Mouse (Mus musculus) CH12.LX (cell line): ENCODE measurements around the gene Zfyve27. TPM values are rescaled to one million over a fixed set of nuclear protein-coding genes. Genes with fewer than 3 reads are reported as not detected.

ENCODE experiments used
- DNase-seq: peaks from one replicate; pipeline ENCODE4 v3.0.0-alpha.2; 2013; ENCODE audit errors: extremely low read depth
- H3K27ac ChIP-seq: 2 replicates; pipeline ENCODE4 v1.5.1; 2012; ENCODE audit warnings: low read depth, mild to moderate bottlenecking, control low read depth, moderate library complexity; ENCODE audit not compliant: insufficient read depth
- H3K27me3 ChIP-seq: replicated peaks from 2 replicates; pipeline ENCODE3; 2012; ENCODE audit warnings: inconsistent platforms
- H3K36me3 ChIP-seq, 2 experiments: replicated peaks in 1 of 2; 2 replicates each; pipeline versions ENCODE3 to v1.6.1; 2012; ENCODE audit warnings: inconsistent platforms in 1 of 2, low read length in 1 of 2, mild to moderate bottlenecking in 1 of 2, mixed read lengths in 1 of 2, moderate library complexity in 1 of 2; ENCODE audit not compliant: control insufficient read depth in 1 of 2, insufficient read depth in 1 of 2
- H3K4me1 ChIP-seq, 2 experiments: 2 replicates each; pipeline ENCODE4 v1.6.1; 2012; ENCODE audit warnings: inconsistent platforms in 1 of 2, moderate library complexity in 1 of 2; ENCODE audit not compliant: insufficient read depth in 2 of 2, control insufficient read depth in 1 of 2
- H3K4me2 ChIP-seq: 2 replicates; pipeline ENCODE4 v1.6.1; 2012; ENCODE audit warnings: low read depth, mild to moderate bottlenecking, control low read depth; ENCODE audit not compliant: poor library complexity, insufficient read depth, severe bottlenecking
- H3K4me3 ChIP-seq, 3 experiments: fragments of 150-350 bp in 1 of 3; sonication (generic) in 1 of 3; replicated peaks in 1 of 3; 2 replicates each; pipeline versions ENCODE3 to v1.5.1; 2011 to 2012; ENCODE audit warnings: low read depth in 2 of 3, low read length in 2 of 3, mild to moderate bottlenecking in 2 of 3, moderate library complexity in 2 of 3, control low read depth in 1 of 3, improper control_type of control experiment in 1 of 3, inconsistent platforms in 1 of 3, mixed read lengths in 1 of 3; ENCODE audit not compliant: poor library complexity in 1 of 3
- H3K79me2 ChIP-seq: replicated peaks from 2 replicates; pipeline ENCODE4 v1.6.1; 2012; ENCODE audit warnings: mild to moderate bottlenecking, moderate library complexity; ENCODE audit not compliant: control insufficient read depth, poor library complexity, insufficient read depth, severe bottlenecking; ENCODE audit errors: extremely low read depth
- H3K9ac ChIP-seq: 2 replicates; pipeline ENCODE4 v1.6.1; 2012; ENCODE audit warnings: low read depth, mild to moderate bottlenecking, control low read depth, moderate library complexity; ENCODE audit not compliant: insufficient read depth
- H3K9me3 ChIP-seq: replicated peaks from 2 replicates; pipeline ENCODE3; 2012; ENCODE audit warnings: low read length, inconsistent platforms, mixed read lengths
- CHD1 ChIP-seq: IDR thresholded peaks from 2 replicates; pipeline ENCODE4 v1.6.1; 2012; ENCODE audit warnings: low read depth, low read length, improper control_type of control experiment, inconsistent platforms
- CHD2 ChIP-seq: IDR thresholded peaks from 2 replicates; pipeline ENCODE4 v1.6.1; 2011; ENCODE audit warnings: low read length, improper control_type of control experiment
- E2F4 ChIP-seq: IDR thresholded peaks from 2 replicates; pipeline ENCODE4 v1.6.1; 2011; ENCODE audit warnings: low read depth, low read length, improper control_type of control experiment; ENCODE audit not compliant: insufficient replicate concordance
- HCFC1 ChIP-seq: IDR thresholded peaks from 2 replicates; pipeline ENCODE4 v1.6.1; 2012; ENCODE audit warnings: low read depth, mild to moderate bottlenecking, inconsistent platforms, low read length, improper control_type of control experiment
- IRF4 ChIP-seq: IDR thresholded peaks from 2 replicates; pipeline ENCODE4 v1.6.1; 2014; ENCODE audit warnings: low read depth, mild to moderate bottlenecking, inconsistent platforms, low read length, improper control_type of control experiment
- KAT2A ChIP-seq: IDR thresholded peaks from 2 replicates; pipeline ENCODE4 v1.6.1; 2012; ENCODE audit warnings: low read length, improper control_type of control experiment, inconsistent platforms; ENCODE audit not compliant: insufficient replicate concordance
- MAFK ChIP-seq: IDR thresholded peaks from 2 replicates; pipeline ENCODE4 v1.6.1; 2011; ENCODE audit warnings: low read length, improper control_type of control experiment; ENCODE audit not compliant: insufficient replicate concordance
- NELFE ChIP-seq: IDR thresholded peaks from 2 replicates; pipeline ENCODE4 v1.6.1; 2011; ENCODE audit warnings: low read depth, low read length, improper control_type of control experiment
- RAD21 ChIP-seq: IDR thresholded peaks from 2 replicates; pipeline ENCODE4 v1.6.1; 2011; ENCODE audit warnings: low read depth, mild to moderate bottlenecking, low read length, improper control_type of control experiment, moderate library complexity
- RCOR1 ChIP-seq: conservative IDR thresholded peaks from 2 replicates; pipeline ENCODE4 v1.6.1; 2012; ENCODE audit warnings: low read depth, mild to moderate bottlenecking, inconsistent platforms, low read length, improper control_type of control experiment
- USF2 ChIP-seq: conservative IDR thresholded peaks from 2 replicates; pipeline ENCODE4 v1.6.1; 2011; ENCODE audit warnings: low read depth, low read length, improper control_type of control experiment
- dilution Hi-C: fragments of 300-500 bp; cut with MboI; formaldehyde crosslinking; loops from 2 replicates; pipeline ENCODE4 v1.14.3; 2020; ENCODE audit warnings: low sequenced_read_pairs; ENCODE audit not compliant: extremely low pct_unique_long_range_greater_than_20kb, extremely low pct_ligation_motif_present
- in situ Hi-C: fragments of 300-500 bp; cut with MboI; formaldehyde crosslinking; loops from 3 replicates; pipeline ENCODE4 v1.14.3; 2019; ENCODE audit warnings: low sequenced_read_pairs, low pct_ligation_motif_present, low pct_unique_long_range_greater_than_20kb, mixed read lengths
- polyA plus RNA-seq: library from polyadenylated mRNA; unstranded; fragments of >175 nt; gene quantifications from 2 replicates; pipeline ENCODE4 v1.2.1, GENCODE M21; 2012; ENCODE audit warnings: low read depth; ENCODE audit not compliant: insufficient read length
- total RNA-seq, 2 experiments: library from RNA; depleted of rRNA; stranded (reverse); fragments of 300-350 nt in 1 of 2; fragments of >200 nt in 1 of 2; gene quantifications; 2 replicates each; pipeline ENCODE4 v1.2.3; 2012 to 2014

The Zfyve27 gene
- total and polyA plus RNA-seq, 3 experiments, result 11.4 to 19.2 (median 16.2) TPM

GRCm38 (mm10) chr19:42240881-42241280 is 77.1 kb downstream of the Zfyve27 start:
- H3K4me1 ChIP-seq, result peaks cover 0 to 25% of the 10 kb centered on the region in 2 experiments; a peak in 2 of 4 replicates
- dilution Hi-C loops, result no loop called here

GRCm38 (mm10) chr19:42243401-42243800 is 79.7 kb downstream of the Zfyve27 start:
- no peak overlapping the region for H3K4me2 ChIP-seq
- no peak overlapping the region for H3K9ac ChIP-seq
- H3K4me1 ChIP-seq, result peaks cover 0 to 13% of the 10 kb centered on the region in 2 experiments; a peak in 2 of 4 replicates
- in situ Hi-C loops, result no loop called here
- no peak for DNase-seq
- H3K27me3 ChIP-seq, result peaks cover 21% of the 10 kb centered on the region
- dilution Hi-C loops, result no loop called here
- no peak for TF ChIP-seq RAD21
- no peak for TF ChIP-seq IRF4
- TF ChIP-seq NELFE, result no peak
- TF ChIP-seq RCOR1, result no peak
- TF ChIP-seq CHD2, result no peak
- no peak for TF ChIP-seq USF2
- no peak for TF ChIP-seq CHD1
- TF ChIP-seq KAT2A, result no peak
- TF ChIP-seq E2F4, result no peak
- TF ChIP-seq, all 38 proteins: peak for 0
- no peak overlapping the region for H3K4me3 ChIP-seq
- H3K36me3 ChIP-seq, result no peaks in the 10 kb centered on the region
- H3K79me2 ChIP-seq, result no peaks in the 10 kb centered on the region
- no peaks in the 10 kb centered on the region for H3K9me3 ChIP-seq
- no peak overlapping the region for H3K27ac ChIP-seq

More at GRCm38 (mm10) chr19:42240881-42241280, 77.1 kb downstream of the Zfyve27 start:
- Histone ChIP-seq H3K36me3 (no peaks in the 10 kb centered on the region), H3K9ac (no peak overlapping the region), H3K9me3 (no peaks in the 10 kb centered on the region), H3K27me3 (peaks cover 9% of the 10 kb centered on the region), H3K4me3 (no peak overlapping the region), H3K4me2 (no peak overlapping the region), H3K27ac (no peak overlapping the region), H3K79me2 (no peaks in the 10 kb centered on the region)
- TF ChIP-seq MAFK (no peak), HCFC1 (no peak)
- no peak for DNase-seq
- in situ Hi-C loops, result no loop called here

Other genes starting within 250 kb of the Zfyve27 start
- 56.6 and 70.0 TPM in 2 replicates for gene Exosc1, start 230.5 kb upstream of the Zfyve27 start, total RNA-seq (2012; rRNA removed)
- gene Exosc1, start 230.5 kb upstream of the Zfyve27 start, total RNA-seq (2014; rRNA removed), result 68.6 and 72.6 TPM in 2 replicates
- 109 TPM in 2 replicates for gene Exosc1, start 230.5 kb upstream of the Zfyve27 start, polyA plus RNA-seq
- 45.5 and 49.6 TPM in 2 replicates for gene Zdhhc16, start 230.5 kb upstream of the Zfyve27 start, total RNA-seq (2012; rRNA removed)
- 29.9 and 30.3 TPM in 2 replicates for gene Zdhhc16, start 230.5 kb upstream of the Zfyve27 start, total RNA-seq (2014; rRNA removed)
- gene Zdhhc16, start 230.5 kb upstream of the Zfyve27 start, polyA plus RNA-seq, result 51.1 and 54.3 TPM in 2 replicates
- gene Mms19, start 182.8 kb upstream of the Zfyve27 start, total RNA-seq (2012; rRNA removed), result 26.2 and 32.1 TPM in 2 replicates
- gene Mms19, start 182.8 kb upstream of the Zfyve27 start, total RNA-seq (2014; rRNA removed), result 34.4 and 43.3 TPM in 2 replicates
- gene Mms19, start 182.8 kb upstream of the Zfyve27 start, polyA plus RNA-seq, result 36.5 and 46.3 TPM in 2 replicates
- gene Ubtd1, start 182.2 kb upstream of the Zfyve27 start, total RNA-seq (2012; rRNA removed), result 3.1 and 3.6 TPM in 2 replicates
- 3.1 and 3.4 TPM in 2 replicates for gene Ubtd1, start 182.2 kb upstream of the Zfyve27 start, total RNA-seq (2014; rRNA removed)
- gene Ubtd1, start 182.2 kb upstream of the Zfyve27 start, polyA plus RNA-seq, result 5.5 and 5.8 TPM in 2 replicates
- gene Ankrd2, start 128.0 kb upstream of the Zfyve27 start, total RNA-seq (2012; rRNA removed), result not detected in 2 replicates
- not detected in 2 replicates for gene Ankrd2, start 128.0 kb upstream of the Zfyve27 start, total RNA-seq (2014; rRNA removed)
- not detected in 2 replicates for gene Ankrd2, start 128.0 kb upstream of the Zfyve27 start, polyA plus RNA-seq
- not detected in 2 replicates for gene Hoga1, start 118.3 kb upstream of the Zfyve27 start, total RNA-seq (2012; rRNA removed)
- gene Hoga1, start 118.3 kb upstream of the Zfyve27 start, total RNA-seq (2014; rRNA removed), result not detected in 2 replicates
- not detected in 2 replicates for gene Hoga1, start 118.3 kb upstream of the Zfyve27 start, polyA plus RNA-seq
- gene 4933411K16Rik, start 111.7 kb upstream of the Zfyve27 start, total RNA-seq (2012; rRNA removed), result not detected in 2 replicates
- gene 4933411K16Rik, start 111.7 kb upstream of the Zfyve27 start, total RNA-seq (2014; rRNA removed), result not detected in 2 replicates
- not detected in 2 replicates for gene 4933411K16Rik, start 111.7 kb upstream of the Zfyve27 start, polyA plus RNA-seq
- 0.04 TPM in 1 of 2 replicates, not detected in the other for gene Morn4, start 77.6 kb upstream of the Zfyve27 start, total RNA-seq (2012; rRNA removed)
- not detected in 2 replicates for gene Morn4, start 77.6 kb upstream of the Zfyve27 start, total RNA-seq (2014; rRNA removed)
- gene Morn4, start 77.6 kb upstream of the Zfyve27 start, polyA plus RNA-seq, result 0.24 and 0.27 TPM in 2 replicates
- 10.0 and 10.9 TPM in 2 replicates for gene Pi4k2a, start 73.5 kb upstream of the Zfyve27 start, total RNA-seq (2012; rRNA removed)
- 5.8 and 7.0 TPM in 2 replicates for gene Pi4k2a, start 73.5 kb upstream of the Zfyve27 start, total RNA-seq (2014; rRNA removed)
- gene Pi4k2a, start 73.5 kb upstream of the Zfyve27 start, polyA plus RNA-seq, result 21.4 and 23.9 TPM in 2 replicates
- 7.7 and 9.3 TPM in 2 replicates for gene Avpi1, start 34.9 kb upstream of the Zfyve27 start, total RNA-seq (2012; rRNA removed)
- 8.1 and 9.0 TPM in 2 replicates for gene Avpi1, start 34.9 kb upstream of the Zfyve27 start, total RNA-seq (2014; rRNA removed)
- gene Avpi1, start 34.9 kb upstream of the Zfyve27 start, polyA plus RNA-seq, result 5.9 and 6.5 TPM in 2 replicates
- not detected in 2 replicates for gene Marveld1, start 16.6 kb upstream of the Zfyve27 start, total RNA-seq (2012; rRNA removed)
- gene Marveld1, start 16.6 kb upstream of the Zfyve27 start, total RNA-seq (2014; rRNA removed), result not detected in 2 replicates
- 0.07 TPM in 1 of 2 replicates, not detected in the other for gene Marveld1, start 16.6 kb upstream of the Zfyve27 start, polyA plus RNA-seq
- not detected in 2 replicates for gene Sfrp5, start 38.3 kb downstream of the Zfyve27 start, total RNA-seq (2012; rRNA removed)
- gene Sfrp5, start 38.3 kb downstream of the Zfyve27 start, total RNA-seq (2014; rRNA removed), result not detected in 2 replicates
- gene Sfrp5, start 38.3 kb downstream of the Zfyve27 start, polyA plus RNA-seq, result not detected in 2 replicates
- gene Golga7b, start 83.6 kb downstream of the Zfyve27 start, total RNA-seq (2012; rRNA removed), result 0.08 TPM in 2 replicates
- gene Golga7b, start 83.6 kb downstream of the Zfyve27 start, total RNA-seq (2014; rRNA removed), result 0.07 and 0.18 TPM in 2 replicates
- gene Golga7b, start 83.6 kb downstream of the Zfyve27 start, polyA plus RNA-seq, result 0.14 and 0.19 TPM in 2 replicates